Mouse (Mus musculus) stomach, postnatal 0 days (tissue): ENCODE results near the gene Lrrc15.

Source experiments
- CTCF ChIP-seq: IDR thresholded peaks from 2 replicates; pipeline ENCODE4 v1.5.1; 2016; ENCODE audit warnings: antibody characterized with exemption, low read depth, mild to moderate bottlenecking, moderate library complexity
- EP300 ChIP-seq: optimal IDR thresholded peaks from 2 replicates; pipeline ENCODE3; 2016; ENCODE audit warnings: antibody characterized with exemption

DNA sequence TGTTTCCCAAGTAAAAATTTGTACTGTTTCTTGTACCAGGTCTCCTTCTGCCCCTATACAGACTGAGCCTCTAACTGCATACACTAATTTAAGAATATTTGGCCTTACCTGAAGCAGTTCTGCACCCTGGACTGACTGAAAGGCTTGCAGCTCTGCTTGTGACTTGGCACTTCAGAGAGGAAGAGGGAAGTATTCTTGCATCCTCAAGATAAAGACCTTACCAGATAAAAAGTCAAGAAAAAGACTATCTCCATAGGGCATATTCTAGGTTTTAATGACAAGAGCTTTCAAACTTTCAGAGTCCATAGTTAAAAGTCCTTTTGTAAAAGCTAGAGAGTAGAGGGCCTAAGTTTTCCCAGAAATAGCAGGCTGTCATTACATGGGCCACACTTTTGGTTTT, 27.6 kb upstream of the Lrrc15 start, which contains the start of gene Gp5:
- TF ChIP-seq EP300 = no peak
- no peak for TF ChIP-seq CTCF
